8 mouse cellular contexts compared by ENCODE assay signal in the genomic region with DNA sequence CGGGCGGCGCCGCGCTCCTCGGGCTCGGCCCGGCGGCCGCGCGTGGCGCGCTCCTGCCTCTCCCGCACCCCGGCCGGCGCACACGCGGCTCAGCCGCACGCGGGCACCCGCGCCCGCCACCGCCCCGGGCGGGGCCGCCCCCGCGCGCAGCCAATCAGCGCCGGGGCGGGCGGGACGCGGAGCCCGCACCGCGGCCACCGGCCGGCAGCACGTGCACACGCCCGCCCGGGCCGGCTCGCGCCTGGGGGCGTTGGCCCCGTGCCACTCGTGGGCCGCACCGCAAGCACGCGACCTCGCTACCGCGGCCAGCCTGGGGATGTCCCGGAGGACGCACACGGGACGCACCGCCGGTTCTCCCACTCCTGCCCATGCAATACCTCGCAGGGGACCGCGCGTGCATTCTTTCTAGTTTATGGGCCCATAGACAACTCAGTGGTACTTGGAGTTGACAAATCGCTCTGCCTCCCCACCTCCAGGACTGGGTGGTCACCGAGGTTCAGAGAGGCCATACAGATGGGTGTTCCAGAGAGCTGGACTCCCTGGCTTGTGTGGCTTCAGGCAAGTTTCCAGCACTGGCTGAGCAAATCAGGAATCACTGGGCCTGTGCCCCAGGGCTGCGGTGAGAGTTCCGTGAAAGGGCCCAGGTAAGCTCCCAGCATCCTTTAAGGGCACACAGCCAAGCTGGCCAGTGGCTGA. TPM values are rescaled to one million over a fixed set of nuclear protein-coding genes. Genes with fewer than 3 reads are reported as not detected.
DNase-seq lines count a peak whose midpoint lies in the region; ATAC-seq lines count a peak whose summit lies in the region.

Gene Epha8 (minus strand): TSS at position 66 of the 696 bp plus-strand sequence.

- no peak for ATAC-seq in heart, embryonic 16.5 days (replicated peaks; ENCODE audit: extremely low read depth, insufficient read depth, low FRiP score)
- no peak for ATAC-seq in embryonic facial prominence, embryonic 11.5 days (replicated peaks; ENCODE audit: insufficient number of reproducible peaks, low FRiP score, low TSS enrichment, low read depth)

- peaks cover 76% of the 10 kb centered on the region for H3K27me3 ChIP-seq in heart, embryonic 16.5 days (ENCODE audit: control insufficient read depth, insufficient read depth, low read length)
- peaks cover 45% of the 10 kb centered on the region for H3K27me3 ChIP-seq in embryonic facial prominence, embryonic 11.5 days (ENCODE audit: control insufficient read depth, insufficient read depth, low read length)
- peaks cover 95% of the 10 kb centered on the region for H3K27me3 ChIP-seq in limb, embryonic 10.5 days (ENCODE audit: low read depth, poor library complexity, severe bottlenecking)

- DNase-seq in heart, adult 18-20 months = no peak
- DNase-seq in Muller cell, postnatal 12 days (ENCODE audit: inconsistent ontology term) = peak; percentile 37
- DNase-seq in embryonic facial prominence, embryonic 11.5 days (ENCODE audit: low spot score) = peak; percentile 18
- no peak for DNase-seq in limb, embryonic 10.5 days (ENCODE audit: low spot score)
- DNase-seq in right cerebral cortex, postnatal 4 days = peak; percentile 40
- DNase-seq in yolk sac, embryonic 10.5 days (ENCODE audit: low spot score) = no peak
- DNase-seq in spleen, postnatal 36 days (ENCODE audit: low spot score in 2 of 2) = no peak

- 3% methylated on average over 70 of the region's 75 CpGs for WGBS in heart, embryonic 16.5 days
- WGBS in embryonic facial prominence, embryonic 11.5 days = 1% methylated on average over 44 of the region's 75 CpGs
- 11% methylated on average over 73 of the region's 75 CpGs for WGBS in limb, embryonic 10.5 days

- peak within 1 kb of the TSS; percentile 48 for H3K4me3 ChIP-seq in heart, embryonic 16.5 days (ENCODE audit: low read length)
- H3K4me3 ChIP-seq in embryonic facial prominence, embryonic 11.5 days (ENCODE audit: low read depth, low read length) = peak within 1 kb of the TSS; percentile 37
- H3K4me3 ChIP-seq in limb, embryonic 10.5 days = peak within 1 kb of the TSS; percentile 55

- no peak within 1 kb of the TSS for H3K27ac ChIP-seq in heart, embryonic 16.5 days (ENCODE audit: low read length)
- H3K27ac ChIP-seq in embryonic facial prominence, embryonic 11.5 days (replicated peaks; ENCODE audit: low read depth, low read length) = no peak within 1 kb of the TSS
- peak within 1 kb of the TSS; percentile 36; the same call in 1 of the 2 replicates for H3K27ac ChIP-seq in limb, embryonic 10.5 days

- H3K4me2 ChIP-seq in heart, embryonic 16.5 days (ENCODE audit: low read depth, low read length) = peak within 1 kb of the TSS; percentile 67
- peak within 1 kb of the TSS; percentile 92 for H3K4me2 ChIP-seq in embryonic facial prominence, embryonic 11.5 days (ENCODE audit: low read depth, low read length)

- H3K4me1 ChIP-seq in heart, embryonic 16.5 days (ENCODE audit: control insufficient read depth, insufficient read depth, low read length) = peaks cover 3% of the 10 kb centered on the region; the same call in 1 of the 2 replicates
- H3K4me1 ChIP-seq in embryonic facial prominence, embryonic 11.5 days (ENCODE audit: control insufficient read depth, insufficient read depth, low read length) = no peaks in the 10 kb centered on the region
- peaks cover 56% of the 10 kb centered on the region for H3K4me1 ChIP-seq in limb, embryonic 10.5 days

- H3K9me3 ChIP-seq in heart, embryonic 16.5 days (replicated peaks; ENCODE audit: control insufficient read depth, low read length) = no peaks in the 10 kb centered on the region
- H3K9me3 ChIP-seq in embryonic facial prominence, embryonic 11.5 days (replicated peaks; ENCODE audit: control insufficient read depth, low read length) = no peaks in the 10 kb centered on the region
- no peaks in the 10 kb centered on the region for H3K9me3 ChIP-seq in limb, embryonic 10.5 days (replicated peaks)

- H3K36me3 ChIP-seq in heart, embryonic 16.5 days (ENCODE audit: control insufficient read depth, insufficient read depth) = no peaks in the 10 kb centered on the region
- H3K36me3 ChIP-seq in embryonic facial prominence, embryonic 11.5 days (replicated peaks; ENCODE audit: control insufficient read depth, insufficient read depth, low read depth, low read length) = no peaks in the 10 kb centered on the region
- H3K36me3 ChIP-seq in limb, embryonic 10.5 days = no peaks in the 10 kb centered on the region

- no peak within 1 kb of the TSS for H3K9ac ChIP-seq in heart, embryonic 16.5 days (ENCODE audit: low read length)
- peak within 1 kb of the TSS; percentile 32; the same call in 1 of the 2 replicates for H3K9ac ChIP-seq in embryonic facial prominence, embryonic 11.5 days (replicated peaks; ENCODE audit: low read length)

RNA-seq across cellular contexts. Expression of gene Epha8, which starts in this region (rescaled TPM):
- polyA plus RNA-seq in heart, embryonic 16.5 days (2015; fragmentation: Nextera tagmentation; extraction: Ambion mirVana) = 0.02 TPM in 1 of 2 replicates, not detected in the other
- under 1 TPM in 1 of 2 experiments, not detected in 1; 0.07 TPM for total RNA-seq in heart, adult 18-20 months (2021)
- polyA plus RNA-seq in embryonic facial prominence, embryonic 11.5 days (2014; fragmentation: Nextera tagmentation; extraction: Ambion mirVana) = 0.64 and 0.65 TPM in 2 replicates
- polyA plus RNA-seq in limb, embryonic 10.5 days (2016; fragmentation: Nextera tagmentation; extraction: Ambion mirVana) = 0.29 and 0.55 TPM in 2 replicates

Comparison
In these comparisons a context has a peak if more than half of its experiments do, and no peak if none do; other contexts are left out.
1. Peak in DNase-seq, H3K4me3 ChIP-seq, H3K9ac ChIP-seq and H3K4me2 ChIP-seq in embryonic facial prominence, embryonic 11.5 days; RNA of the gene not detected or under 1 TPM.
2. DNase-seq: peak in Muller cell, postnatal 12 days (single experiment) and right cerebral cortex, postnatal 4 days (single experiment); none in heart, adult 18-20 months (0 of 2), limb, embryonic 10.5 days (single experiment), yolk sac, embryonic 10.5 days (single experiment) and spleen, postnatal 36 days (0 of 2).
3. Peak in every context shown above with its lines, with median percentiles within 50 percentile points of each other: H3K4me3 ChIP-seq.